Mouse (Mus musculus) ES-E14 (cell line): ENCODE results near the gene Syngr1. TPM values are rescaled to one million over a fixed set of nuclear protein-coding genes. Genes with fewer than 3 reads are reported as not detected.

ENCODE experiments used
- DNase-seq: peaks from one replicate; pipeline ENCODE4 v3.0.0-alpha.2; 2013; ENCODE audit warnings: low read depth, low spot score
- H3K27ac ChIP-seq: 2 replicates; pipeline ENCODE4 v1.5.1; 2012; ENCODE audit warnings: low read depth, mild to moderate bottlenecking, low read length, moderate library complexity, mixed read lengths; ENCODE audit not compliant: poor library complexity, insufficient read depth, severe bottlenecking
- H3K36me3 ChIP-seq: 2 replicates; pipeline ENCODE4 v1.6.1; 2012; ENCODE audit warnings: mild to moderate bottlenecking, low read length, moderate library complexity, mixed read lengths; ENCODE audit not compliant: control insufficient read depth, poor library complexity, insufficient read depth, severe bottlenecking
- H3K4me1 ChIP-seq, 2 experiments: fragments of 150-350 bp in 1 of 2; sonication (generic) in 1 of 2; 2 replicates each; pipeline ENCODE4 v1.6.1; 2012; ENCODE audit warnings: low read length in 2 of 2, mild to moderate bottlenecking in 1 of 2, mixed read lengths in 1 of 2; ENCODE audit not compliant: control insufficient read depth in 2 of 2, insufficient read depth in 2 of 2, poor library complexity in 1 of 2
- H3K4me3 ChIP-seq, 2 experiments: fragments of 150-350 bp in 1 of 2; sonication (generic) in 1 of 2; 2 replicates each; pipeline ENCODE4 v1.5.1; 2012; ENCODE audit warnings: low read length in 2 of 2, low read depth in 1 of 2, mild to moderate bottlenecking in 1 of 2, mixed read lengths in 1 of 2; ENCODE audit not compliant: insufficient read depth in 1 of 2, poor library complexity in 1 of 2, severe bottlenecking in 1 of 2
- H3K9ac ChIP-seq: 2 replicates; pipeline ENCODE4 v1.6.1; 2012; ENCODE audit warnings: low read depth, mild to moderate bottlenecking, low read length, mixed read lengths; ENCODE audit not compliant: poor library complexity, insufficient read depth, severe bottlenecking
- H3K9me3 ChIP-seq: fragments of 150-350 bp; sonication (generic); 2 replicates; pipeline ENCODE4 v1.6.1; 2012; ENCODE audit warnings: low read depth, mild to moderate bottlenecking, low read length; ENCODE audit not compliant: control insufficient read depth, insufficient read depth
- CHD2 ChIP-seq: IDR thresholded peaks from 2 replicates; pipeline ENCODE4 v1.6.1; 2014; ENCODE audit warnings: mild to moderate bottlenecking, low read depth, low read length, inconsistent platforms
- HCFC1 ChIP-seq: IDR thresholded peaks from 2 replicates; pipeline ENCODE4 v1.6.1; 2012; ENCODE audit warnings: low read length, inconsistent platforms, borderline replicate concordance; ENCODE audit not compliant: insufficient read depth
- MAFK ChIP-seq: IDR thresholded peaks from 2 replicates; pipeline ENCODE4 v1.6.1; 2014; ENCODE audit warnings: mild to moderate bottlenecking, low read depth, low read length, inconsistent platforms; ENCODE audit not compliant: insufficient read depth
- ZC3H11A ChIP-seq: IDR thresholded peaks from 2 replicates; pipeline ENCODE4 v1.6.1; 2012; ENCODE audit warnings: low read depth, mild to moderate bottlenecking, inconsistent platforms, low read length, borderline replicate concordance
- ZNF384 ChIP-seq: IDR thresholded peaks from 2 replicates; pipeline ENCODE4 v1.6.1; 2012; ENCODE audit warnings: low read depth, low read length, inconsistent platforms
- in situ Hi-C, 2 experiments: fragments of 600-800 bp; cut with MboI; formaldehyde crosslinking; loops; one replicate each; pipeline ENCODE4 v1.15.1; 2025; ENCODE audit warnings: low sequenced_read_pairs in 2 of 2, inconsistent platforms in 1 of 2; ENCODE audit not compliant: unreplicated experiment in 2 of 2
- total RNA-seq: library from RNA; depleted of rRNA; stranded (reverse); fragments of 300-350 nt; gene quantifications from 2 replicates; pipeline ENCODE4 v1.2.3, GENCODE M21; 2012

The Syngr1 gene
- total RNA-seq, 1 experiment, result 78.8 TPM

GRCm38 (mm10) chr15:80100196-80100595 lies 9.1 kb downstream of the Syngr1 start:
- Histone ChIP-seq H3K36me3 (no peaks in the 10 kb centered on the region; the same call in 1 of the 2 replicates), H3K4me3 (no peak overlapping the region)
- DNase-seq, result no peak

GRCm38 (mm10) chr15:80100871-80101270 lies 9.7 kb downstream of the Syngr1 start:
- no peak for TF ChIP-seq HCFC1
- no peak for TF ChIP-seq CHD2
- TF ChIP-seq MAFK, result no peak
- no peak for TF ChIP-seq ZC3H11A
- TF ChIP-seq ZNF384, result no peak
- Histone ChIP-seq H3K4me1 (peaks cover 10 to 64% of the 10 kb centered on the region in 2 experiments), H3K9ac (no peak overlapping the region)

More at GRCm38 (mm10) chr15:80100196-80100595, 9.1 kb downstream of the Syngr1 start:
- Histone ChIP-seq H3K9me3 (no peaks in the 10 kb centered on the region), H3K4me1 (peaks cover 10 to 62% of the 10 kb centered on the region in 2 experiments), H3K27ac (no peak overlapping the region), H3K9ac (no peak overlapping the region)
- no peak for TF ChIP-seq MAFK
- TF ChIP-seq HCFC1, result no peak
- TF ChIP-seq CHD2, result no peak
- no peak for TF ChIP-seq ZNF384
- no peak for TF ChIP-seq ZC3H11A
- in situ Hi-C loops, result no loop called here

GRCm38 (mm10) chr15:80101503-80101902 lies 10.4 kb downstream of the Syngr1 start:
- no peak overlapping the region for H3K27ac ChIP-seq
- TF ChIP-seq MAFK (no peak), ZNF384 (no peak), ZC3H11A (no peak), CHD2 (no peak), HCFC1 (no peak)
- no peak overlapping the region for H3K9ac ChIP-seq
- no peak for DNase-seq
- H3K9me3 ChIP-seq, result no peaks in the 10 kb centered on the region
- H3K4me1 ChIP-seq, result peaks cover 6 to 61% of the 10 kb centered on the region in 2 experiments
- no peaks in the 10 kb centered on the region; the same call in 1 of the 2 replicates for H3K36me3 ChIP-seq
- no peak overlapping the region for H3K4me3 ChIP-seq
- in situ Hi-C loops, result no loop called here

More at GRCm38 (mm10) chr15:80100871-80101270, 9.7 kb downstream of the Syngr1 start:
- Histone ChIP-seq H3K27ac (no peak overlapping the region), H3K9me3 (no peaks in the 10 kb centered on the region), H3K4me3 (no peak overlapping the region), H3K36me3 (no peaks in the 10 kb centered on the region; the same call in 1 of the 2 replicates)
- in situ Hi-C loops, result no loop called here
- no peak for DNase-seq

GRCm38 (mm10) chr15:80102495-80102894 lies 11.4 kb downstream of the Syngr1 start:
- in situ Hi-C loops, result no loop called here
- DNase-seq, result no peak
- TF ChIP-seq ZNF384 (no peak), CHD2 (no peak), HCFC1 (no peak), ZC3H11A (no peak), MAFK (no peak)
- Histone ChIP-seq H3K4me1 (peaks cover 7 to 59% of the 10 kb centered on the region in 2 experiments), H3K9me3 (no peaks in the 10 kb centered on the region), H3K4me3 (no peak overlapping the region), H3K27ac (no peak overlapping the region), H3K36me3 (peaks cover 2% of the 10 kb centered on the region; the same call in 1 of the 2 replicates), H3K9ac (no peak overlapping the region)
